Mouse (Mus musculus): ENCODE data around the gene Dnah11.
"Not testable (repeated sequence)": the region's sequence is repeated elsewhere in the genome, so short reads cannot be mapped to it uniquely, and the experiment has no call there.

The Dnah11 gene

DNA sequence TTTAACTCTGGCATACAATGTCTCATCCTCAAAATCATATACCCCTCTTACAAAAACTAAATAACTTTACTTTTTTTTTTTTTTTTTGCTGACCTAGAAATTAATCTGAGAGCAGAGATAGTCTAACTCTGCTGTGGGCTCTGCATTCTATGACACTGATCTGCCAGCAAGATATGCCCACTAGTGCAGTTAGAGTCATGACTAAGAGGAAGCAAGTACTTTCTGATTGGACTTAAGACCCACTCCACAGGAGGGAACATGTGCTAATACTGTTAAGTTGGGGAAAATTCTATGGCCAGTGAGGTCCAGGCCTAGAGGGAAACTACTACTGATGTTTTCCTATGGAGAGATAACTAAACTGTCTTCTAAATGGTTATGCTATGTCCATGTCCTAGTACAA, 225.1 kb downstream of the Dnah11 start:
- no peak for DNase-seq (ENCODE audit: low spot score)

DNA sequence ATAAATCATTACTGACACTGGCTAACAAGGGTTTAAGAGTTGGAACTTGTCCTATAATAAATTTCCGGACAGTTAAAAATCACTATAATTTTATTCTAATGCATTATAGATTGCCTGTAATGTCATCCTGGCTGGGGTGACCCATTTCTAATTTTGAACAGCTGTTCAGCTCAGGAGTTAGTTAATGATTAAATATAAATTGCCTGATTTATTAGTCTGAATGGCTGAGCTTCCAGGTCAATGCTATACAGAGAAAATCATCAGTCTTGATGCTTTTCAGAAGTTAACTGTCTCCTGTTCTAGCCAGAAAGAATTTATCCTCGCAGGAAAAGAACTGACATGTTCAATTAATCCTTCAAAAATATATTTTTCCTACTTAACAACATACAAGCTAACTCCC, 236.1 kb downstream of the Dnah11 start:
- no peak for DNase-seq (ENCODE audit: low spot score)

DNA sequence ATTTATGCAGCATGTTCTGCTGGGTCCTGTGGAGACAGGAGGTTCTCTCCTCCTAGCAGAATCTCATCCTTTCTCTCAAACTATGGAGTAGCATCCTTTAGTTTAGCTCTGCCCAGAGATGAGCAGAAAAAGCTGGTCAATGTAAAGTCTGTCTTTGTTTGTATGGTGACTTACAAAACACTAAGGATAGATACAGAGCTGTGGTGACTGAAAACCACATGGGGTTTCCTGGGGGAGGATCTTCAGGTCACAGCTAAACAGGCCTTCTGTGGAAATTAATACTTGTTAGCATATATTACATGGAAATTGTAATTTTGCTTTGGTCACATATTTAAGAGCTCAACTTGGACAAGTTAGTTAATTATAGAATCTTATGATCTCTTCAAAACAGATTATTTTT, 239.6 kb downstream of the Dnah11 start:
- DNase-seq (ENCODE audit: low spot score): no peak

DNA sequence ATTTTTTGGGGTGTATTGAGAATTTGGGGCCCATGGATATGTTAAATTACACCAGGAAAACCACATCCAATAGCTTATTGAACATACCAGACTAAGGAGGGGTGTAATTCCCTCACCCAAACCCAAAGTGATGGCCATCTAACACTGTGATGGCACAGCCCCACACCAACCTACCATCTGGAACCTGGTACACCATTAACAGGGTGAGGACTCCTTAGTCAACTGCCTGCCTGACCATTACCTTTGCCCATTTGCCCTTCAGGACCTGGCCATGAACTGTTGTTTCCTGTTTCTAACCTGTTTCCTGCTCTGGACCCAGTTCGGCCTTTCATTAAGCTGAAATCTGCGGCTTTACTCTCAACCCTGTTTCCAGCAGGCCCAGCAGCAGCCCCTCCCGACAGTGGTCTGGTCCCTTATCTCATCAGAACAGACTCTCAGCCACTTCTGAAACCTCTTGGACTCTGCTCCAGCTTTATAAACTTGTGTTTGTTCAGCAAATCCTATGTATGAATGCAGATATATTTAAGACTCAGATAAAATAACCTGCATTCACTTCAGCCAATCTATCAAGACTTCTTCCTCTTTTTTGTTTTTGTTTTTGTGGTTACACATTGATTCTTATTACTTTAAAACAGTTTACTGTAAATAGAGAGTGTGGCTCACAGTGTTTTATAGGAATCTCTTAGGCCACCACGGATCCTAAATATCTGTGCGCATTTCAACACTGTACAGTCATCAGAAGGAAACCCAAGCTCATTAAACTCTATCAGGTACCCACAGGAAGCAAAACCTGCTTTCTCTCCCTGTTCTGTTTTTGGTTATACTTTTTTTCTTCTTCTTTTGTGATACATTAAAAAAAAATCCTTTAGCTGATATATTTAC, 251.8 kb downstream of the Dnah11 start:
- DNase-seq (ENCODE audit: low spot score): peak; percentile 8

DNA sequence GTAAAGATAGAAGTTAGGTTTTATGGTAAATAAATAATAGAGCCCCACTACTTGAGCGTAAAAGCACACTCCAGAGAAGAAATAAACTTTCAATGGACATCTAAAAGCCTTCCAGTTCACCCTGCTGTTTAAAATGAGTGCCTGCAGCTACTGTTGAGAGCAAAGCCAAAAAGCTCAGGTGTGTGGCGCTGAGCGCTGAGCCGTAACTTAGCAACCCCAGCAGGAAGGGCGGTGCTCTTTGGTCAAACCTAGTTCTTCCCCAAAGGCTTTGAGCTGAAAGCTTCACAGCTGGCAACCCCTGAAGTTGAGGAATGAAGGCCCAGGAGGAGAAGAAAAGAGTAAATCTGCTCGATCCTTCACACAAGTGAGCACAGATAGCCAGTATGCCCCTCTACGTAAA, 256.9 kb downstream of the Dnah11 start:
- DNase-seq (ENCODE audit: low spot score): no peak

DNA sequence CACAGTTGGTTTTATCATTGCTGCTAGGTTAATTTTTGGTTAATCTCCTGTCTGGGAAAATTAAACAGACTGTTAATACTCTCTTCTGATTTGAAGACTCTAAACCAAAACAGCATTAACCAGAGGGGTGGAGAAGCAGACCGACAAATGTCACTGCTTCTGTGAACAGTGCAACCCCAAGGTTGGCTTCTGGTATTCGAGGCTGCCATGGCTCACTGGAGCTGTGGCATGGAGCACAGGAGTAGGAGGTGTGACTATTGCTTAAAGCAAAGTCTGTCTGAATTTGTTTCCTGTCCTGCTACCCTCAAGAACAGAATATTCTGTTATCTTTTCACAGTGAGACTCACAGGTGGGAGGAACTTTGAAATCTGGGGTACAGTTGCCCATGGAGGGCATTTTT, 260.6 kb downstream of the Dnah11 start:
- no peak for DNase-seq (ENCODE audit: low spot score)

DNA sequence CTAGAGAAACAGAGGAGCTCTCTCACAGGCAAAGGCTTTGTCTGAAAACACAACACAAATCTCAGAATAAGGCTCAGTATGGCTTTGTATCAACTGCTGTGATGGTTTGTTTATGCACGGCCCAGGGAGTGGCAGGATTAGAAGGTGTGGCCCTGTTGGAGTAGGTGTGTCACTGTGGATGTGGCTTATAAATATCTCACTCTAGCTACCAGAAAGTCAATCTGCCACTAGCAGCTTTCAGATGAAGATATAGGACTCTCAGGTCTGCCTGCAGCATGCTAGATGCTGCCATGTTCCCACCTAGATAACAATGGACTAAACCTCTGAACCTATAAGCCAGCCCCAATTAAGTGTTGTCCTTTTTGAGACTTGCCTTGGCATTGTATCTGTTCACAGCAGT, 266.8 kb downstream of the Dnah11 start:
- no peak for DNase-seq (ENCODE audit: low spot score)

DNA sequence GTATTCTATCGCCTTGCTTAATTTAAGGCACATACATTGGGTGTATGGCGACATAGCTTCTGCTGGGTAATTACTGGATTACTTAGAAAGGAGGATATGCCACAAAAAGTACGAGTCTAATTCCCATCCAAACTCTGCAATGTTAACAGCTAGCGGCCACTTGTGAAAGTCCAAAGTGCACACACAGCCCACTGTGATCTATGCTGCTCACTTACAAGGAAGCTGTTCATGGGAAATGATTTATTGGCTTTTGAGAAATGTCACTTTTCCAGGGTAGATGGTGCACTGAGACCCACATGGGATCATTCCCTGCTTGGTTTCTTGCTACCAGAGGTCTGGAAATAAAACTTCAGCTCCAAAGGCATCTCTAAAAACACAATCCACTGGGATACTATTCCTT, 269.1 kb downstream of the Dnah11 start:
- DNase-seq (ENCODE audit: low spot score): no peak

DNA sequence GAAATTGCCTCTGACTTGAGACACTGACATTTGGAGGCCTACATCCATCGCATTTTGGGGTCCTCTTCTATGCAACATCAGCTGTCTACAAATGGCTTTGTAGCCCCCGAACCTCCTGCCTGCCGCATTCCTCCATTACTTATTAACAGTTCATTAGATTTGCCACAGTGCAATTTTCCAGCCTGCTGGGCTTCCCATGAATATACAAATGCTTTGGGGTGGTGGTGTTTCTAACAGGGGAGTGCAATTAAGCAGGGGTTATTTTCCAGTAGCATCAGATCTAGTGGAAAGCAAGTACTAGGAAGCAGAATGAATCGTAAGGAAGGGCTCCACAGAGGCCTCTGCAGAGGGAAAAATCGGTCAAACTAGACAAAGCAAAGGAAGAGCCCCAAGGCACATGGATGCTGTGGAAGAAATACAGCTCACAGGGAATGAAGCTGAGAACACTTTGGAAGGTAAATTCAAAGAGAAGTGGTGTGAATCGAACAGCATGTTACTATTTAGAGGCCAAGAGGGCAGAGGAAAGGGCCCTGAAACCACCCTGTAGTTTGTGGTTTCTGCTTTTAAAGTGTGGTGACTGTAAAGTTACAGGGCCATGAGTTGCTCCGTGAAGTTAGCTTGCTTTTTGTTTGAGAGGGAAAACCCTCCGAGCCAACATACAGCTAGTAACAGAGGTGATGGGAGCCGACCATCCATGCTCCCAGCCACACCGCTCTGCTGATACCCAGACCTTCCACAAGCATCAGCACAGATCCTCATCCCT, 282.8 kb downstream of the Dnah11 start:
- peak; percentile 11 for DNase-seq (ENCODE audit: low spot score)

DNA sequence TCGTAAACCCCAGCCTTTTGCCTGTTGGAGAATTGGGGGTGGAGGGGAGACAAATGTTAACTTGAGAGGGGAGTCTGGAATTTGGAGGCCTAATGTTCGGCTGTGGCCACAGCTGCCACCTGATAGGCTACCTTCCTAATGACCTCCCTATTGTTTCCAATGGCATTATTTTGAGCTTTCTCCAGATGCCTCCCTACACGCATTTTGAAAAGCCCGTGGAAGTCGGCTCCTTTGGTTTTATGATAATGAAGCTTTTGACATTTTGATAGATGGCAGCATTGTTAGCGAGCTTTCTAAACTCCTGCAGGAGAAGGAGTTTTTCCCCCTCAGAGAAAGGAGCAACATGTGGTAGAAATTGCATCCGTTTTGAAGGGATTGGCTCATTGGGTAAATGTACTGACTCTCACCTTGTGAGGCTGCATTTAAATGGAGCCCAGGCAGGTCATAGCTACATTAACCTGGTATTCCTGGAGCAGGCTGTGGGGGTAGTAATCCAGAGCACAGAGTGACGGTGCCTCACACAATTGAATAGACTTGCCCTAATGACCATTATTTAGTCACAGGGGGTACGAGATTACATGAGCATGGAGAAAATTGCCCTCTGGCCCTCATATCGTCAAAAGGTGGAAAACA, 284.1 kb downstream of the Dnah11 start:
- DNase-seq (ENCODE audit: low spot score): peak; percentile 35

DNA sequence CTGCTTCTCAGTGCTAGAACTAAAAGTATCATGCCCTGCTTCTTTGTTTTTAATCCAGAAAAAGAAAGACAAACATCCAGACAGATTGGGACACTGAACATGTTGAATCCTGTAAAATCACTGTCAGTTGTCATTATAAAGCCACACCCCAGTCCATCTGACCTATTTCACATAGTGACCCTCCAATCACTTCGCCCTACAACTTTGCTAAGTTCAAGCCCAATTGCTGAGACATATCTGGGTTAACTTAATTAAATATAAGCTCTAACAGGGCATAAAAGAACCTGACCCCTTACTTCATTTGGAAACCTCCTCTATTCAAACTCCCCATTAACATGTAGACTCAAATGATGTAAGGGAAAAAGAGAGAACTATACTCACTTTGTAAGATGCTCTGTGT, 287.4 kb downstream of the Dnah11 start:
- DNase-seq (ENCODE audit: low spot score): no peak

DNA sequence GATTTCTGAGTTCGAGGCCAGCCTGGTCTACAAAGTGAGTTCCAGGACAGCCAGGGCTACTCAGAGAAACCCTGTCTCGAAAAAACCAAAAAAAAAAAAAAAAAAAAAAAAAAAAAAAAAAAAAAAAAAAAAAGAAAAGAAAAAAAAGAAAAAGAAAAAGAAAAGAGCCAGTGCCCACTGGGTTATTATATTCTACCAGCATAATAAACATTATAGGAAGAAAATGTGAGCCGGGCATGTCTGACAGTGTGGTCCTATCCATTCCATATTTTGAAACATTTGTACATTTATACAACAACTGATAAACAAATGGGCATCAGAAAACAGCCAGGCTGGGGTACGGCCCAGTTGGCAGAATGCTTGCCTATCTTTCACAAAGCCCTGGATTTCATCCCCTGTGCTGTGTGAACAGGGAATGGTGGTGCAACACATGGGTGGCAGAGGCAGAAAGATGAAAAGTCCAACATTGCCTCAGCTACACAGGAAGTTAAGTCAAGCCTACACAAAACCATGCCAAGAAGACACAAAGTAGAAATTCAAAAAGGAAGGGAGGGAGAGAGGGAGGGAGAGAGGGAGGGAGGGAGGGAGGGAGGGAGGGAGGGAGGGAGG, 293.5 kb downstream of the Dnah11 start:
- not testable (repeated sequence) for DNase-seq (ENCODE audit: low spot score)

DNA sequence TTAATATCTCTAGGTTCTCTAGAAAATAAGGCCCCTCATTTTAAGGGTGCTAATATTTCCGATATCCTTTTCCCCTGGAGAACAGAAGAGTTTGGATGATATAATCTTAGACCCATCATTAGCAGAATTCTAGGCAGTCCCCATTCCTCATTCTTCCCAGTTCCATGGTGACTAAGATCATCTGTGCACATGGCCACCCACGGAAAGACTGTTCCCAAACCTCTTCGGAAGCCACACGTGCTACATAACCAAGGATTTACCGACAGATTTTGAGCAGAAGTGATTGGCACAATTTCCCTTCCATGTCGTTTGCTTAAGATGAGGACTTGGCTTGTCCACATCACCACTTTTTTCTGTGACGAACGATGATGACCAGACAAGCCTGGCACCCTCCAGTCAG, 295.2 kb downstream of the Dnah11 start:
- DNase-seq (ENCODE audit: low spot score): no peak

DNA sequence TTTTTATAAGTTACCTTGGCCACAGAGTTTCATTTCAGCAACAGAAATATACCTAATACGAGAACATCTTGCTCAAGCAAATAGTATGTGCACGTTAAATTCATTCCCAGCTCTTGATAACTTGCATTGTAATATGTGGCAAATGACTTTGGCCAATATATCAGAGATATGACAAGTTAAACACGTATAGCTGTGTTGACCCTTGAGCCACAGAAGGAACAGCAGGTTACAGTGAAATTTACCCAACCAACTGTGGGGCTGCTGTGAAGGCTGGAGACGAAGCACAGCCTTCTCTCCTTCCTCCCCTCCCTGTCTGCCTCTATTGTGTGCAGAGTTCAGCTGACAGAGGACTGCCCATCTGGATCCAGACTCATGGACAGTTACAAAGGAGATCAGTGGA, 297.5 kb downstream of the Dnah11 start:
- not testable (repeated sequence) for DNase-seq (ENCODE audit: low spot score)

DNA sequence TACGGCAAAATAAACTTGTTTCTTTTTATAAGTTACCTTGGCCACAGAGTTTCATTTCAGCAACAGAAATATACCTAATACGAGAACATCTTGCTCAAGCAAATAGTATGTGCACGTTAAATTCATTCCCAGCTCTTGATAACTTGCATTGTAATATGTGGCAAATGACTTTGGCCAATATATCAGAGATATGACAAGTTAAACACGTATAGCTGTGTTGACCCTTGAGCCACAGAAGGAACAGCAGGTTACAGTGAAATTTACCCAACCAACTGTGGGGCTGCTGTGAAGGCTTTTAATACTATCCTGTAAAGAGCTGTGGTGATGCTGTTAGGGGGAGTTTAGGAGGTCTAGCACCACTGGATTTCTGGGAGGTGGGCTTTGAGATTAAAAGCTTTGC, 298.0 kb downstream of the Dnah11 start:
- not testable (repeated sequence) for DNase-seq (ENCODE audit: low spot score)

DNA sequence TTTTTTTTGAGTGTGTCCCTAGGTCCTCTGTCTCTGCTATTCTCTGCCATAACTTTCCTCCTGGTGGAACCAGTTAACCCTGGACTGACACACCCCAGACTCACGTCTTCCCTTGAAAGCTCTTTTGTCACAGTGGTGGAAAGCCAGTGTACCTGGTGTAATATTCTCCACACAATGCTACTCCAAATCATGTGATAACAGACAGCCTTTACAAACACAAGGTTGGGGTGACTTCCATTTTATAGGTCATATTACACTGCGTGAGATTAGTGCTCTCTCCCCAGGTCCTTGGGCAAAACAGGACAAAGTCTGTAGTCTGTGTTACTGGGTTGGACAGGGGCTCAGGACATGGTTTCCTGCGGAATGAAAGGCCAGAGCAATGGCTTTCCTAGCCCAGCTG, 311.4 kb downstream of the Dnah11 start:
- DNase-seq (ENCODE audit: low spot score): no peak

DNA sequence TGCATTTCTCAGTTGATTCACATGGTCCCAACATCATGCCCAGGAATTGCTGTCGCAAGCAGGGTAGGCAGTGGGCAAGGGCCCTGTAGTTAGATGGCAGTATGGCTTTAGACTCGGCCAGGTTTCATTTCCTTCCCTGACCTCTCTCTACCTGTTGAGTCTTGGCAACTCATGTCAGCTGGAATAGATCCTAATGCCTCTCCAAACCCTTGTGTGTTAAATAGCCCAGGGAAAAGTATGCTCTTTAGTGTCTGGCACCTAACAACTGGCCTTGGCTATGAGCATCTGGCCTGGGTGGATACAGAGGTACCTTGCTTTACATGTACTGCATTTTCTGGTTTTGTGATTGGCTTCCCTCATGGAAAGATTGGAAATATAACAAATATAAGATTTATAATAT, 314.2 kb downstream of the Dnah11 start:
- no peak for DNase-seq (ENCODE audit: low spot score)

DNA sequence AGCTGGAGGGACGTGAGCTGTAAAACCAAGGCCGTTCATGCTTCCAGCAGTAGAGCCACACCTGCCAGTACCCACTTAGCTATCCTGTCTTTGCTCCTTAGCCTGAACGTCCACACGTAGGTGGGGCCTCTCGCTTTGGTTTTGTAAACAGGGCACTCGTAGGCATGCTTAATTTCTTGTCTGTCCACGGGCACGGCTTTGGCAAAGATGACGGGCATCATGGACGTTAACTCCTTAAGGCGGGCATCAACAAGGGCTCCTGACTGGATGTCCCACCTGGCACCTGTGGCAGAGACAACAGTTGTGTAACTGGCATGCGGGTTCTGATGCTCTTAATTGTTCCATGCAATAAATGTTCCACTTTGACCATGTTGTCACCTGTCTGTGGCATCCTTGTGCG, 320.5 kb downstream of the Dnah11 start:
- DNase-seq (ENCODE audit: low spot score): no peak

DNA sequence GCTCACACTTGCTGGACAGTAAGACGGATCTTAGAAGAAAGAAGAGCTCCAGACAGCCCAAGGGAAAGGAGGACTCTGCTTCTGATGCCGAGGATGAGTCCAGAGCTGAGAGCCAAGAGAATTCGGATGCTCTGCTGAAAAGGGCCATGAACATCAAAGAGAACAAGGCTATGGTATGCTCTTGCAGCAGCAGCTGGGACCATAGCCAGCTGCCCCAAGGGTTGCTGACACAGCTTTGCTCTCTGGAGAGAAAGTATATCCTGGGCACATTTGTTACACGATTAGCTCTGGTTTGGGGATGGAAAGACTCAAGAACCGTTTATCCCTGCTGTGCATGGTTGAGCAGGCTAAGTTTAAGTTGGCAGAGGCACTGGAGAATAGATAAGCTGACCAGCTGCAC, 326.6 kb downstream of the Dnah11 start:
- no peak for DNase-seq (ENCODE audit: low spot score)

DNA sequence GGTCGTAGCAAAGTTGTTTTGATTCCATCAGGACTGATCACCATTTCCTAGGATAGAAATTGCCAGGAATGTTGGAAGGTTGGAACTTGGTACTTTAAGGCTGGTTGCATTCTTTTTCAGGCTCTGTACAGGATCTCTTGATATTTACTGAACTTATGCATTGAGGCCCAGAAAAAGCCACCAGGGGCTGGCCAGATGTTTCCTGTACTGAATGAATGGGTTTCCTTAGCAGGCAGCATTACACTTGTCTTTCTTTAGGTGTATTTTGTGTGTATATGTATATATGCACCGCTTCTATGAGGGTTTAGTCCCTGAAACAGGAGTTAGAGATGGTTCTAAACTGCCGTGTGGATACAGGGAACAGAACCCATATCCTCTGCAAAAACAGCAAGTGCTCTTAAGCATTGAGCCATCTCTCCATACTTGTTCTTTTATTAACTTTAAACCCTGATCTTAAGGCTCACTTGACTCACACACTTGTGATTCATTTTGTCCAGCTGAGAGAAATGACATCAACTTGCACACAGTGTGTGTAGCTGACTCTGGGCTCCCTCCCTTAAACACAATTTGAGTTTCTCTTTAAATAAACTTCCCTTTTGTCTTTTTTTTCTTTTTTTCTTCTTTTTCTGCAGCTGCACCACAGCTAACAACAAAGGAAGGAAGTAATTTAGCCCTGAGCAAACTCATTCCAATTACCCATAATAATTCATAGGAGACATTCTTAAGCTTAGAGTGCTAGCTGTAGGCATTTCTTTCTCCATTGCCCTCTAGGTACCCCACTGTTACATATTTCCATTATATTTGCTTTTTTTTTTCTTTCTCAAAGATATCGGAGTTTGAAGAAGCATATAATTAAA, 330.9 kb downstream of the Dnah11 start:
- no peak for DNase-seq (ENCODE audit: low spot score)

DNA sequence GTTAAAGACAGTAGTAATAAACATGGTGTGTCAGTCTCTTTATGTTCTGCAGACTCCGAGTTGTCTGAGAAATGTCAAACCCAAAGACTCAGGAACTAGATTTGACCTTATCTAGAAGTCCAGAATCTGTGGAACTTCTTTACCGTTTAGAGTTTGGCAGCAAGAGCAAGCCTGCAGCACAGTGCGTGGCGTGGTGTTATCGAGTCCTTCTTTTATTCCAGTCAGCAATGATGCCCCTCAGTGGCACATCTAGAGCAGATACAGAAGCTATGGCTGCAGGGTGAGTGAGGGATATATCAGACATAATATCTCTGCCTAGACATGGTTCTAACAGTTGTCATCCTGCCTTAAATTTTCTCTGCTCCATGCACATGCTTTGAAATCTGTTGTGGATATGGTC, 336.2 kb downstream of the Dnah11 start:
- no peak for DNase-seq (ENCODE audit: low spot score)

DNA sequence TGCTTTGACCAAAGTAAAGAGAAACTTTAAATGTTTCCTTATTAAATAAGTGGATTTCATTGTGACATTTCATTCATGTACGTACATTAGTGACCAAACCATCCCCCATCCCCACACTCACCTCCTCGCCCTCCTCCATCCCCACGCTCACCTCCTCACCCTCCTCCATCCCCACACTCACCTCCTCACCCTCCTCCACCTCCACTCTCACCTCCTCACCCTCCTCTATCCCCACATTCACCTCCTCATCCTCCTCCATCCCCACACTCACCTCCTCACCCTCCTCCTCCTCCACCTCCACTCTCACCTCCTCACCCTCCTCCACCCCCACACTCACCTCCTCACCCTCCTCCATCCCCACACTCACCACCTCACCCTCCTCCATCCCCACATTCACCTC, 337.6 kb downstream of the Dnah11 start:
- DNase-seq (ENCODE audit: low spot score): no peak
